In the genomic region with DNA sequence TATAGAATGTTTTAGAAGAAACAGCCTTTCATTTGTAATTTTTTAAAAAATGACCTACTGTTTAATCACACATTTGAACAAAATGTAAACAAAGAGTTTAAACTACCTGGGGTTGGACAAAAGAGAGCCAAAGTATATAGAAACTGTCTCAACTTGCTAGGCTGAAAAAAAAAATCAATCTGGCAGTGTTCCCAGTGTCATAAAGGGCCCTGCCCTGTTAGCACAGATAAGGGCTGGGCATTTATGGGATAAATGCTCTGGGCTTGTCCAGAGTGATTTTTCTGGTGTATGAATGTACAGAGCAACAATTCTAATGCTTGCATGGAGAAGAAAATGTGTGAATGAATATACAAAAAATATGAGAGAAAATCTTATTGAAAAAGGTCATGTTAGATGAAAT, we compare ENCODE assay signal across 19 mouse cellular contexts. TPM values are rescaled to one million over a fixed set of nuclear protein-coding genes. Genes with fewer than 3 reads are reported as not detected.
DNase-seq lines count a peak whose midpoint lies in the region; ATAC-seq and TF ChIP-seq lines count a peak whose summit lies in the region.
"Had no signal": no experiment of that assay in that cellular context is flagged by ENCODE, and none has a peak within 500 bp of the region (broad histone marks: within the 10 kb centered on the region; RNA-seq: fewer than 3 reads in every experiment).

No protein-coding gene starts in this region.

- H3K27ac ChIP-seq in lung, embryonic 14.5 days (ENCODE audit: low read depth): peak overlapping the region; percentile 44; the same call in 1 of the 2 replicates
- peak overlapping the region; percentile 86; the same call in 1 of the 2 replicates for H3K27ac ChIP-seq in small intestine, adult 2 months (ENCODE audit: insufficient read depth, low read depth, low read length)
- no peak overlapping the region for H3K27ac ChIP-seq in midbrain, embryonic 16.5 days (ENCODE audit: low read length)
- H3K27ac ChIP-seq: forebrain, embryonic 13.5 days; hindbrain, embryonic 10.5 days; layer of hippocampus, adult 2 months; macrophage; midbrain, embryonic 15.5 days had no signal

- no peaks in the 10 kb centered on the region for H3K4me1 ChIP-seq in lung, embryonic 14.5 days (ENCODE audit: insufficient read depth)
- peaks cover 26% of the 10 kb centered on the region for H3K4me1 ChIP-seq in small intestine, adult 2 months (ENCODE audit: control insufficient read depth, insufficient read depth, insufficient read length, low read length)
- H3K4me1 ChIP-seq in midbrain, embryonic 16.5 days (ENCODE audit: control insufficient read depth, insufficient read depth, low read length): no peaks in the 10 kb centered on the region
- H3K4me1 ChIP-seq: forebrain, embryonic 13.5 days; hindbrain, embryonic 10.5 days; midbrain, embryonic 15.5 days had no signal

- no peaks in the 10 kb centered on the region for H3K9me3 ChIP-seq in lung, embryonic 14.5 days (ENCODE audit: low read depth, low read length)
- no peaks in the 10 kb centered on the region for H3K9me3 ChIP-seq in midbrain, embryonic 16.5 days (replicated peaks; ENCODE audit: control insufficient read depth, low read length, poor library complexity, severe bottlenecking)
- H3K9me3 ChIP-seq: forebrain, embryonic 13.5 days; hindbrain, embryonic 10.5 days; midbrain, embryonic 15.5 days had no signal

- no peaks in the 10 kb centered on the region for H3K27me3 ChIP-seq in lung, embryonic 14.5 days (ENCODE audit: insufficient read depth, low read length)
- H3K27me3 ChIP-seq in small intestine, adult 2 months (ENCODE audit: control insufficient read depth, insufficient read depth, low read length): no peaks in the 10 kb centered on the region
- no peaks in the 10 kb centered on the region for H3K27me3 ChIP-seq in midbrain, embryonic 16.5 days (ENCODE audit: control insufficient read depth, insufficient read depth, low read depth, low read length)
- H3K27me3 ChIP-seq: forebrain, embryonic 13.5 days; midbrain, embryonic 15.5 days had no signal

- TF ChIP-seq POLR2A in small intestine, adult 2 months (IDR thresholded peaks at IDR 0.05; ENCODE audit: low read depth, low read length): no peak

- DNase-seq in lung, embryonic 14.5 days: peak; percentile 83
- DNase-seq in lung, postnatal 25 days (ENCODE audit: low spot score): no peak
- peak; percentile 6 for DNase-seq in MN1 (ENCODE audit: low spot score)
- peak; percentile 94 for DNase-seq in large intestine, adult 2 months (ENCODE audit: low read depth, low spot score)
- no peak for DNase-seq in embryo, embryonic 10.5 days (ENCODE audit: low spot score)
- DNase-seq in left cerebral cortex, postnatal 4 days: no peak
- DNase-seq: adrenal gland, postnatal 36 days; cerebellum, adult 8-10 months; gastrocnemius, postnatal 25 days; thymus, postnatal 36 days had no signal

- H3K9ac ChIP-seq in lung, embryonic 14.5 days: no peak overlapping the region
- no peak overlapping the region for H3K9ac ChIP-seq in midbrain, embryonic 16.5 days (ENCODE audit: low read depth, low read length)
- H3K9ac ChIP-seq: forebrain, embryonic 13.5 days; midbrain, embryonic 15.5 days had no signal

- no peaks in the 10 kb centered on the region for H3K36me3 ChIP-seq in lung, embryonic 14.5 days (ENCODE audit: insufficient read depth)
- H3K36me3 ChIP-seq in small intestine, adult 2 months (ENCODE audit: control insufficient read depth, insufficient read depth, low read length): 0 out of 2 replicates have a peak, but pooled peaks cover 1% of the 10 kb centered on the region
- no peaks in the 10 kb centered on the region for H3K36me3 ChIP-seq in midbrain, embryonic 16.5 days (ENCODE audit: control insufficient read depth, insufficient read depth, low read length)
- H3K36me3 ChIP-seq: hindbrain, embryonic 10.5 days; midbrain, embryonic 15.5 days had no signal

- H3K4me2 ChIP-seq in lung, embryonic 14.5 days: no peak overlapping the region
- H3K4me2 ChIP-seq in midbrain, embryonic 16.5 days (ENCODE audit: low read length): no peak overlapping the region
- H3K4me2 ChIP-seq: forebrain, embryonic 13.5 days; midbrain, embryonic 15.5 days had no signal

- no peak for TF ChIP-seq CTCF in lung, embryonic 14.5 days (IDR thresholded peaks at IDR 0.05; ENCODE audit: low read depth)
- no peak for TF ChIP-seq CTCF in small intestine, adult 2 months (IDR thresholded peaks at IDR 0.05; ENCODE audit: extremely low read depth, insufficient read length, insufficient replicate concordance, low read depth, low read length)

- intact Hi-C loops in left cerebral cortex, postnatal 4 days (cut with DNase I): no loop called here

- ATAC-seq in lung, embryonic 14.5 days (ENCODE audit: insufficient read depth): no peak; the same call in 1 of the 2 replicates
- ATAC-seq in midbrain, embryonic 16.5 days: no peak
- ATAC-seq: forebrain, embryonic 13.5 days; inflammation-experienced regulatory T-cells, adult 6 months; midbrain, embryonic 15.5 days had no signal

- no peak overlapping the region for H3K4me3 ChIP-seq in lung, embryonic 14.5 days (ENCODE audit: low read depth, low read length)
- no peak overlapping the region for H3K4me3 ChIP-seq in small intestine, adult 2 months (ENCODE audit: low read depth, low read length)
- H3K4me3 ChIP-seq in midbrain, embryonic 16.5 days (ENCODE audit: low read depth, low read length): no peak overlapping the region
- H3K4me3 ChIP-seq: forebrain, embryonic 13.5 days; hindbrain, embryonic 10.5 days; layer of hippocampus, adult 2 months; midbrain, embryonic 15.5 days had no signal

RNA-seq across cellular contexts. Expression of a gene that starts 43.8 kb away (rescaled TPM):
- polyA plus RNA-seq in lung, embryonic 14.5 days (2014; fragmentation: Nextera tagmentation; extraction: Ambion mirVana): 6.1 and 6.3 TPM in 2 replicates
- 2.4 and 7.5 TPM in 2 replicates for polyA plus RNA-seq in large intestine, adult 2 months (2012; rRNA removed)
- 0.70 and 6.7 TPM in 2 replicates for polyA plus RNA-seq in small intestine, adult 2 months (2012; rRNA removed)
- total RNA-seq in left cerebral cortex, postnatal 4 days (2021): under 1 TPM; 0.18 to 0.24 TPM
- 0.06 and 0.12 TPM in 2 replicates for polyA plus RNA-seq in midbrain, embryonic 16.5 days (2015; fragmentation: Nextera tagmentation; extraction: Ambion mirVana)
- total RNA-seq: gastrocnemius, postnatal 25 days had no signal
- polyA plus RNA-seq: C2C12; forebrain, embryonic 13.5 days; inflammation-experienced regulatory T-cells, adult 6 months; macrophage had no signal

Comparison
In these comparisons a context has a peak if more than half of its experiments do, and no peak if none do; other contexts are left out.
1. DNase-seq: peak in lung, embryonic 14.5 days (single experiment), MN1 (single experiment) and large intestine, adult 2 months (single experiment); none in lung, postnatal 25 days (single experiment), embryo, embryonic 10.5 days (single experiment) and left cerebral cortex, postnatal 4 days (single experiment).